Mouse (Mus musculus) urinary bladder, postnatal 4 days (tissue): Measurements from ENCODE around the gene Rbfox1.
A peak's percentile ranks its signal among the peaks of the same experiment; 100 is the strongest.

ENCODE experiments used
- DNase-seq, 2 experiments: peaks; one replicate each; pipeline ENCODE4 v3.0.0; 2021 to 2022; ENCODE audit warnings: low spot score in 2 of 2

The Rbfox1 gene

GRCm38 (mm10) chr16:6658594-6658993, 773.4 kb downstream of the Rbfox1 start:
- DNase-seq: no peak

GRCm38 (mm10) chr16:6686076-6686757, 801.1 kb downstream of the Rbfox1 start:
- no peak for DNase-seq

- DNase-seq: no peak
These were observed 819.7 kb downstream of the Rbfox1 start for GRCm38 (mm10) chr16:6704847-6705246.

GRCm38 (mm10) chr16:6712341-6712740, 827.2 kb downstream of the Rbfox1 start:
- no peak for DNase-seq

GRCm38 (mm10) chr16:6715245-6715644, 830.1 kb downstream of the Rbfox1 start:
- DNase-seq: no peak

GRCm38 (mm10) chr16:6716214-6716911, 831.2 kb downstream of the Rbfox1 start:
- peak in 1 of 2 experiments; percentile 23 for DNase-seq

GRCm38 (mm10) chr16:6719027-6719426, 833.9 kb downstream of the Rbfox1 start:
- no peak for DNase-seq

- no peak for DNase-seq
These were observed 847.5 kb downstream of the Rbfox1 start for GRCm38 (mm10) chr16:6732646-6733045.

GRCm38 (mm10) chr16:6733427-6733826, 848.3 kb downstream of the Rbfox1 start:
- DNase-seq: no peak

- DNase-seq: no peak
These were observed 851.4 kb downstream of the Rbfox1 start for GRCm38 (mm10) chr16:6736566-6736965.

- no peak for DNase-seq
These were observed 851.8 kb downstream of the Rbfox1 start for GRCm38 (mm10) chr16:6736998-6737397.

GRCm38 (mm10) chr16:6746116-6746515, 861.0 kb downstream of the Rbfox1 start:
- no peak for DNase-seq

GRCm38 (mm10) chr16:6750491-6750890, 865.3 kb downstream of the Rbfox1 start:
- no peak for DNase-seq

GRCm38 (mm10) chr16:6754847-6755246, 869.7 kb downstream of the Rbfox1 start:
- DNase-seq: no peak

- no peak for DNase-seq
These were observed 884.5 kb downstream of the Rbfox1 start for GRCm38 (mm10) chr16:6769495-6770237.

- DNase-seq: no peak
These were observed 892.5 kb downstream of the Rbfox1 start for GRCm38 (mm10) chr16:6777506-6778185.

GRCm38 (mm10) chr16:6784144-6784543, 899.0 kb downstream of the Rbfox1 start:
- DNase-seq: no peak

GRCm38 (mm10) chr16:6785026-6785425, 899.9 kb downstream of the Rbfox1 start:
- no peak for DNase-seq

GRCm38 (mm10) chr16:6791218-6791617, 906.1 kb downstream of the Rbfox1 start:
- DNase-seq: no peak

GRCm38 (mm10) chr16:6791655-6792054, 906.5 kb downstream of the Rbfox1 start:
- DNase-seq: no peak

- no peak for DNase-seq
These were observed 921.1 kb downstream of the Rbfox1 start for GRCm38 (mm10) chr16:6806246-6806645.

- no peak for DNase-seq
These were observed 922.7 kb downstream of the Rbfox1 start for GRCm38 (mm10) chr16:6807835-6808234.
